Mouse (Mus musculus): ENCODE data around the gene Ankrd11.

Gene Ankrd11

GRCm38 (mm10) chr8:122969964-122970620 is 72.0 kb downstream of the Ankrd11 start:
- CTCF ChIA-PET, result no interaction called here

GRCm38 (mm10) chr8:122968145-122968544 is 73.9 kb downstream of the Ankrd11 start:
- CTCF ChIA-PET, result no interaction called here

- CTCF ChIA-PET, result no interaction called here
Measured at GRCm38 (mm10) chr8:122966638-122967037, 75.4 kb downstream of the Ankrd11 start.

- CTCF ChIA-PET, result interaction anchor here (0.6 kb wide), 1 partner anchor 59 kb away, joined by 18 read pairs; no protein-coding TSS in a partner anchor
Measured at GRCm38 (mm10) chr8:122962046-122962445, 80.0 kb downstream of the Ankrd11 start.

GRCm38 (mm10) chr8:122961458-122961857 is 80.6 kb downstream of the Ankrd11 start:
- CTCF ChIA-PET, result interaction anchor here (0.6 kb wide), 1 partner anchor 58 kb away, joined by 18 read pairs; no protein-coding TSS in a partner anchor

- CTCF ChIA-PET, result no interaction called here
Measured at GRCm38 (mm10) chr8:122960932-122961331, 81.1 kb downstream of the Ankrd11 start.

- CTCF ChIA-PET, result no interaction called here
Measured at GRCm38 (mm10) chr8:122960323-122960722, 81.8 kb downstream of the Ankrd11 start.

- CTCF ChIA-PET, result interaction anchor here (1.2 kb wide), 1 partner anchor 18 kb away, joined by 3 read pairs; no protein-coding TSS in a partner anchor
Measured at GRCm38 (mm10) chr8:122955997-122956396, 86.1 kb downstream of the Ankrd11 start.

GRCm38 (mm10) chr8:122955195-122955594 is 86.9 kb downstream of the Ankrd11 start:
- CTCF ChIA-PET, result interaction anchor here (0.7 to 1.2 kb wide), 2 partner anchors 17 to 105 kb away, joined by 3 to 6 read pairs; no protein-coding TSS in a partner anchor

GRCm38 (mm10) chr8:122954090-122954799 is 87.8 kb downstream of the Ankrd11 start:
- CTCF ChIA-PET, result interaction anchor here (0.6 kb wide), 2 partner anchors 11 to 46 kb away, joined by 3 read pairs; no protein-coding TSS in a partner anchor

- CTCF ChIA-PET, result no interaction called here
Measured at GRCm38 (mm10) chr8:122953028-122953427, 89.0 kb downstream of the Ankrd11 start.

GRCm38 (mm10) chr8:122951456-122951855 is 90.6 kb downstream of the Ankrd11 start:
- CTCF ChIA-PET, result interaction anchor here (0.5 kb wide), 1 partner anchor 31 kb away, joined by 3 read pairs; no protein-coding TSS in a partner anchor

- CTCF ChIA-PET, result no interaction called here
Measured at GRCm38 (mm10) chr8:122949701-122950100, 92.4 kb downstream of the Ankrd11 start.

GRCm38 (mm10) chr8:122945775-122946174 is 96.3 kb downstream of the Ankrd11 start:
- CTCF ChIA-PET, result no interaction called here

- CTCF ChIA-PET, result interaction anchor here (0.5 to 1.1 kb wide), 5 partner anchors 11 to 68 kb away, joined by 3 read pairs; no protein-coding TSS in a partner anchor
Measured at GRCm38 (mm10) chr8:122942803-122943713, 99.0 kb downstream of the Ankrd11 start.

GRCm38 (mm10) chr8:122938591-122938990 is 103.5 kb downstream of the Ankrd11 start:
- CTCF ChIA-PET, result interaction anchor here (0.5 to 1.1 kb wide), 2 partner anchors 17 to 168 kb away, joined by 3 read pairs; no protein-coding TSS in a partner anchor

GRCm38 (mm10) chr8:122938170-122938569 is 103.9 kb downstream of the Ankrd11 start:
- CTCF ChIA-PET, result interaction anchor here (0.5 to 1.2 kb wide), 3 partner anchors 13 to 168 kb away, joined by 3 read pairs; no protein-coding TSS in a partner anchor

- CTCF ChIA-PET, result interaction anchor here (0.9 to 1.5 kb wide), 4 partner anchors 12 to 228 kb away, joined by 3 to 7 read pairs (median 3); no protein-coding TSS in a partner anchor
Measured at GRCm38 (mm10) chr8:122937545-122938053, 104.5 kb downstream of the Ankrd11 start.

GRCm38 (mm10) chr8:122935912-122936311 is 106.2 kb downstream of the Ankrd11 start:
- CTCF ChIA-PET, result no interaction called here

GRCm38 (mm10) chr8:122935118-122935517 is 107.0 kb downstream of the Ankrd11 start:
- CTCF ChIA-PET, result interaction anchor here (0.6 kb wide), 1 partner anchor 14 kb away, joined by 4 read pairs; no protein-coding TSS in a partner anchor

GRCm38 (mm10) chr8:122933973-122934372 is 108.1 kb downstream of the Ankrd11 start:
- CTCF ChIA-PET, result interaction anchor here (0.6 to 0.7 kb wide), 2 partner anchors 16 to 42 kb away, joined by 3 read pairs; no protein-coding TSS in a partner anchor

Measured in spleen, embryonic (tissue).